Mouse (Mus musculus): Measurements from ENCODE around the gene Antxr1. TPM values are rescaled to one million over a fixed set of nuclear protein-coding genes. Genes with fewer than 3 reads are reported as not detected.
A peak's percentile ranks its signal among the peaks of the same experiment; 100 is the strongest.
"Not testable (repeated sequence)": the region's sequence is repeated elsewhere in the genome, so short reads cannot be mapped to it uniquely, and the experiment has no call there.

Antxr1 gene
- polyA plus RNA-seq, 2 experiments: 0.27 to 0.75 TPM

- TF ChIP-seq CTCF (IDR thresholded peaks at IDR 0.05; ENCODE audit: low read depth) (no peak), EP300 (IDR thresholded peaks at IDR 0.05; ENCODE audit: low read depth) (no peak)
- H3K9me3 ChIP-seq (ENCODE audit: control insufficient read depth, low read length): no peaks in the 10 kb centered on the region
- H3K27ac ChIP-seq: no peak overlapping the region
- no peak overlapping the region for H3K4me2 ChIP-seq (ENCODE audit: low read depth)
- no peaks in the 10 kb centered on the region for H3K4me1 ChIP-seq (replicated peaks; ENCODE audit: control insufficient read depth in 2 of 2, insufficient read depth in 2 of 2, low read length in 1 of 2)
- no peak for ATAC-seq (ENCODE audit: insufficient read depth)
- 58% methylated on average over 7 of the region's 7 CpGs for WGBS (ENCODE audit: insufficient replicate concordance)
- H3K9ac ChIP-seq (replicated peaks): no peak overlapping the region
- DNase-seq (ENCODE audit: low read depth in 3 of 3, low spot score in 3 of 3): no peak
- no peaks in the 10 kb centered on the region for H3K27me3 ChIP-seq (ENCODE audit: control insufficient read depth, insufficient read depth, low read length)
- no peaks in the 10 kb centered on the region for H3K36me3 ChIP-seq (replicated peaks; ENCODE audit: control insufficient read depth, insufficient read depth, low read depth)
- H3K4me3 ChIP-seq (ENCODE audit: insufficient read depth in 1 of 2, low read depth in 2 of 2, low read length in 2 of 2): no peak overlapping the region
Observed at GRCm38 (mm10) chr6:87099671-87100296, 235.8 kb downstream of the Antxr1 start.

- WGBS (ENCODE audit: insufficient replicate concordance): 42% methylated on average over 3 of the region's 3 CpGs
- Histone ChIP-seq H3K4me2 (ENCODE audit: low read depth) (no peak overlapping the region), H3K36me3 (replicated peaks; ENCODE audit: control insufficient read depth, insufficient read depth, low read depth) (no peaks in the 10 kb centered on the region), H3K4me3 (ENCODE audit: insufficient read depth in 1 of 2, low read depth in 2 of 2, low read length in 2 of 2) (no peak overlapping the region), H3K9ac (replicated peaks) (no peak overlapping the region), H3K27me3 (ENCODE audit: control insufficient read depth, insufficient read depth, low read length) (no peaks in the 10 kb centered on the region), H3K9me3 (ENCODE audit: control insufficient read depth, low read length) (no peaks in the 10 kb centered on the region), H3K4me1 (replicated peaks; ENCODE audit: control insufficient read depth in 2 of 2, insufficient read depth in 2 of 2, low read length in 1 of 2) (no peaks in the 10 kb centered on the region), H3K27ac (no peak overlapping the region)
- no peak for DNase-seq (ENCODE audit: low read depth in 3 of 3, low spot score in 3 of 3)
- TF ChIP-seq EP300 (IDR thresholded peaks at IDR 0.05; ENCODE audit: low read depth) (no peak), CTCF (IDR thresholded peaks at IDR 0.05; ENCODE audit: low read depth) (no peak)
- no peak for ATAC-seq (ENCODE audit: insufficient read depth)
Observed at GRCm38 (mm10) chr6:87099261-87099660, 236.4 kb downstream of the Antxr1 start.

GRCm38 (mm10) chr6:87093631-87094030 lies 242.0 kb downstream of the Antxr1 start:
- H3K9me3 ChIP-seq (ENCODE audit: control insufficient read depth, low read length); H3K4me2 ChIP-seq (ENCODE audit: low read depth); H3K9ac ChIP-seq (replicated peaks); DNase-seq (ENCODE audit: low read depth in 3 of 3, low spot score in 3 of 3); H3K4me1 ChIP-seq (replicated peaks; ENCODE audit: control insufficient read depth in 2 of 2, insufficient read depth in 2 of 2, low read length in 1 of 2); H3K36me3 ChIP-seq (replicated peaks; ENCODE audit: control insufficient read depth, insufficient read depth, low read depth); H3K27me3 ChIP-seq (ENCODE audit: control insufficient read depth, insufficient read depth, low read length); H3K27ac ChIP-seq; ATAC-seq (ENCODE audit: insufficient read depth); H3K4me3 ChIP-seq (ENCODE audit: insufficient read depth in 1 of 2, low read depth in 2 of 2, low read length in 2 of 2): not testable (repeated sequence)
- WGBS (ENCODE audit: insufficient replicate concordance): 55% methylated on average over 8 of the region's 8 CpGs

- H3K36me3 ChIP-seq (replicated peaks; ENCODE audit: control insufficient read depth, insufficient read depth, low read depth): peaks cover 2% of the 10 kb centered on the region
- no peaks in the 10 kb centered on the region for H3K9me3 ChIP-seq (ENCODE audit: control insufficient read depth, low read length)
- no peak overlapping the region for H3K9ac ChIP-seq (replicated peaks)
- DNase-seq (ENCODE audit: low read depth in 3 of 3, low spot score in 3 of 3) (peak in 1 of 3 experiments; percentile 24), ATAC-seq (ENCODE audit: insufficient read depth) (no peak)
- no peaks in the 10 kb centered on the region for H3K27me3 ChIP-seq (ENCODE audit: control insufficient read depth, insufficient read depth, low read length)
- WGBS (ENCODE audit: insufficient replicate concordance): 36% methylated on average over 5 of the region's 5 CpGs
- TF ChIP-seq EP300 (IDR thresholded peaks at IDR 0.05; ENCODE audit: low read depth): no peak
- no peak for TF ChIP-seq CTCF (IDR thresholded peaks at IDR 0.05; ENCODE audit: low read depth)
- H3K27ac ChIP-seq: no peak overlapping the region
- H3K4me3 ChIP-seq (ENCODE audit: insufficient read depth in 1 of 2, low read depth in 2 of 2, low read length in 2 of 2): no peak overlapping the region
- no peak overlapping the region for H3K4me2 ChIP-seq (ENCODE audit: low read depth)
- H3K4me1 ChIP-seq (replicated peaks; ENCODE audit: control insufficient read depth in 2 of 2, insufficient read depth in 2 of 2, low read length in 1 of 2): peaks cover 0 to 9% of the 10 kb centered on the region in 2 experiments
Observed at GRCm38 (mm10) chr6:87092476-87092875, 243.1 kb downstream of the Antxr1 start.

- WGBS (ENCODE audit: insufficient replicate concordance): 74% methylated on average over 3 of the region's 3 CpGs
- no peak for ATAC-seq (ENCODE audit: insufficient read depth)
- DNase-seq (ENCODE audit: low read depth in 3 of 3, low spot score in 3 of 3): no peak
Observed at GRCm38 (mm10) chr6:87090877-87091276, 244.7 kb downstream of the Antxr1 start.

More at GRCm38 (mm10) chr6:87090877-87091276, 244.7 kb downstream of the Antxr1 start:
- Histone ChIP-seq H3K9me3 (ENCODE audit: control insufficient read depth, low read length) (no peaks in the 10 kb centered on the region), H3K4me3 (ENCODE audit: insufficient read depth in 1 of 2, low read depth in 2 of 2, low read length in 2 of 2) (no peak overlapping the region), H3K4me1 (replicated peaks; ENCODE audit: control insufficient read depth in 2 of 2, insufficient read depth in 2 of 2, low read length in 1 of 2) (peaks cover 0 to 9% of the 10 kb centered on the region in 2 experiments), H3K36me3 (replicated peaks; ENCODE audit: control insufficient read depth, insufficient read depth, low read depth) (peaks cover 2% of the 10 kb centered on the region), H3K4me2 (ENCODE audit: low read depth) (no peak overlapping the region), H3K27ac (no peak overlapping the region), H3K27me3 (ENCODE audit: control insufficient read depth, insufficient read depth, low read length) (no peaks in the 10 kb centered on the region), H3K9ac (replicated peaks) (no peak overlapping the region)
- TF ChIP-seq EP300 (IDR thresholded peaks at IDR 0.05; ENCODE audit: low read depth) (no peak), CTCF (IDR thresholded peaks at IDR 0.05; ENCODE audit: low read depth) (no peak)

Measured in liver, embryonic 14.5 days (tissue).